Mouse (Mus musculus) natural killer cell, adult 2 months (primary cell): ENCODE results near the gene Scn10a.
A peak's percentile ranks its signal among the peaks of the same experiment; 100 is the strongest.

ENCODE experiments used
- DNase-seq, 2 experiments: peaks; one replicate each; pipeline ENCODE4 v3.0.0; 2022; ENCODE audit warnings: low spot score in 2 of 2

The Scn10a gene

DNA sequence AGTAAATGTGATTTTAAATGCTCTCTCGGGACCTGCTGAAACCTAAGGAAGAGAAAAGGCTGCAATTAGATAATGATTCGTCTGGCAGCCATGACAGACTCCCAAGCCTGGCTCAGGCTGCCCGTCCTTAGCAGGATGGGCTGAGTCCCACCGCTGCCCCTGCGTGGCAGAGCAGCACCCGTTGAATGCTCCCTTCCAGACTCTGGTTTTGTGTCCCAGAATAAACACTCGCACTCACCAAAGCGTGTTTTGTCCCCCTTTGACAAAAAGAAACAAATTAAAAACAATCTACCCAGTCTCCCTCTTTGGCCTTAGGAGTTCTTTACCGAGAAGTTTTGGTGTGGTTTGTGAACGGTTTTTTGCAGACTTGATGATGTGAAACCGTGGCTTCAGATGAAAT lies at the start of gene Scn10a:
Gene Scn10a, minus strand, starts transcription at position 101 of the 400 bp plus-strand sequence.
- no peak for DNase-seq

- peak; percentile 18 to 19 for DNase-seq
These were observed 49.5 kb upstream of the Scn10a start for GRCm38 (mm10) chr9:119768585-119768984.

GRCm38 (mm10) chr9:119760226-119760625 lies 41.1 kb upstream of the Scn10a start:
- DNase-seq: no peak

DNA sequence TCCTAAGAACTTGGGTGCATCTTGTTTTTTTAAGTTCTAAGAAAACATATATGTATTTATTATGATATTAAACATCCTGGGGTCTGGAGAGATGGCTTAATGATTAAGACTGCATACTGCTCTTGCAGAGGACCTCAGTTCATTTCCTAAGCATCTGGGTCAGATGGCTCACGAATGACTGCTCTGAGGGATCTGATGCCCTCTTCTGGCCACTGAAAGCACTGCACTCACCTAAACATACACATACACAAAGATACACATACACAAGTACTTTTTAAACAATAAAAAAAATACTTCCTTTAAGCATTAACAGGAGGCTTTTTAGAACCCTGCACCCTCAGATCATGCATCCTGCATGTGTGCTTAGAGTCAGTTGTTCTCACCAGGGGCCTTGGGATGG lies 40.3 kb upstream of the Scn10a start:
- no peak for DNase-seq

DNA sequence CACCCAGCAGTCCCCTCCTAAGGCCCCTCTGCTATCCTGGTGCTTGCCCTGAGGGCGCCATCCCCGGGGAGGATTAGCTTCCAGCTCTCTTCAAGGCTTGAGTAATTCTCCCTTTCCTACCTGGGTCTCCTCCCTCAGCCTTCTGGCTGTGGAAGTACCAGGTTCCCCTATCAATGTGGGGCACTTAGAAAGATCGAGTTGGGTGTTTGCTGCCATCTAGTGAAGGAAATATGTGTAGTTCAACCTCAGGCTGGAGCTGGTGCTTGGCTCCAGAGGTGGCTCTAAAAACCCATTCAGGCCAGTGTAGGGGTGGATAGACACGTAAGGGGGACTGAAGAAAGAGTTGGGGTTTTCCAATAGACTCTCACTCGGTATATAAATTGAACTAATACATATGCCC lies 32.4 kb upstream of the Scn10a start:
- DNase-seq: peak in 1 of 2 experiments; percentile 10

DNA sequence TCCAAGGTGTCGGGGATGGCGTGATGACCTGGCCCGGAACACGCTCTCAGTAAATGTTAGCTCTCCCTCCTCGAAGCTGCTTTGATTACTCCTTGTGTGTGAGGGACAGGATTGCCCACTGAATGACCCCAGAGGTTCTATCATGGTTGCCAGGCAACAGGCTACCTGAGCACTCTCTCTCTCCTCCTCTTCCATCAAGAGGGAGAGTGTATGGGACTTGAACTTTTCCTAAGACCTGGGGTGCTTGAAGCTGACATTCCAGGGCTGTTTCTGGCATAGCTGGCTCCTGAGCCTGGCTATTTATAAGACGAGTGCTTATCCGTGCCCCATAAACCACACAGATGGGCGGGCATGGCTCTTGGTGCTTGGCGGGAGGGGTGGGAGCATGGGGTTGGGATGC lies 30.0 kb upstream of the Scn10a start:
- DNase-seq: no peak

GRCm38 (mm10) chr9:119743900-119744299 lies 24.8 kb upstream of the Scn10a start:
- DNase-seq: peak; percentile 68 to 72

- DNase-seq: no peak
These were observed 24.2 kb upstream of the Scn10a start for GRCm38 (mm10) chr9:119743312-119743711.

DNA sequence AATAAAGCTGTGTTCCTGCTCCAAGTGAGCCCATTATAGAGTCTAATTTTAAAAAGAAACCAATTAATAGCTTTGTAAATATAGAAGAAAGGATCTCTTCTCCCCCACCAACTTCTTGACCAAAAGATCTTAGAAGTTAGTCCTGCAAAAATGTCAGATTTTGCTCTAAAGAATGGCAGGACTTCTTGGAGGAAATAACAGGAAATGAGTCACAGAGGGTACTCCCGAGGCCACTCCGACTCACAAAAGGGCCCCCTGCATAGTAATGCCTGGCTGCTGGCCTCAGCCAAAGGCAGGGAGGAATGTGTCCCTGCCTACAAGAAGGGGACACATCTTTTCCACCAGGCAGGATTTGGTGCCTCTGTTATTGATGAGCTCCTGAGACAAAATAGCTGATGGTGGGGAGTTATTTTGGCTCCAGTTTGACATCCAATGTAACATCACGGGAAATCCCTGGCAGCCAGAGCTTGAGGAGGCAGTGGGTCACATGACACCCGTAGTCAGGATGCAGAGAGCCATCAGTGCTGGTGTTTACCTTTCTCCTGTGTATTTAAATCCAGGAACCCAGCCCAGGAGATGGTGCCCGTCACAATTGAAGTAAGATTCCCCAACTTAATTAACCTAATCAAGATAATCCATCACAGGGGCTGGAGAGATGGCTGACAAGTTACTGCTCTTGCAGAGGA lies 22.1 kb upstream of the Scn10a start:
- no peak for DNase-seq

- DNase-seq: no peak
These were observed 9.4 kb upstream of the Scn10a start for GRCm38 (mm10) chr9:119728412-119729097.

- no peak for DNase-seq
These were observed 7.9 kb upstream of the Scn10a start for GRCm38 (mm10) chr9:119726990-119727389.

GRCm38 (mm10) chr9:119725293-119725862 lies 6.3 kb upstream of the Scn10a start:
- DNase-seq: no peak

GRCm38 (mm10) chr9:119706700-119707099 lies 12.4 kb downstream of the Scn10a start:
- DNase-seq: no peak

DNA sequence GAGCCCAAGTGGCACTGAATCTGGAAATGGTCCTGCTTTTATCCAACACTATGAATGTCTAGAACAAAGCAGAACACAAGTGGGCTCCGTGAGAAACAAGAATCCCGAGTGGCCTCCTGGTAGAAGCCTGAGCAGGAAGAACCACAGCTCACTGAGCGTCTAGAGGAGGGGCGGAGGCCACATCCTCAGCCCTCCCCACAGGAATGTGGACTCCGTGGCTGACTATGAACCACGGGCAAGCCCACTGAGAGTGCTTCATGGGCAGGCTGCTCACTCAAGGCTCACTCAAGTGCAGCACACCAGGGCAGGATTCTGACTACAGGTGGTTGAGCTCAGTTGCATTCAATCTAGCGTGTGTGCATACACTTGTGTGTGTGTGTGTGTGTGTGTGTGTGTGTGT lies 27.6 kb downstream of the Scn10a start:
- no peak for DNase-seq

GRCm38 (mm10) chr9:119691001-119691400 lies 28.1 kb downstream of the Scn10a start:
- no peak for DNase-seq

GRCm38 (mm10) chr9:119687893-119688292 lies 31.2 kb downstream of the Scn10a start:
- DNase-seq: no peak

DNA sequence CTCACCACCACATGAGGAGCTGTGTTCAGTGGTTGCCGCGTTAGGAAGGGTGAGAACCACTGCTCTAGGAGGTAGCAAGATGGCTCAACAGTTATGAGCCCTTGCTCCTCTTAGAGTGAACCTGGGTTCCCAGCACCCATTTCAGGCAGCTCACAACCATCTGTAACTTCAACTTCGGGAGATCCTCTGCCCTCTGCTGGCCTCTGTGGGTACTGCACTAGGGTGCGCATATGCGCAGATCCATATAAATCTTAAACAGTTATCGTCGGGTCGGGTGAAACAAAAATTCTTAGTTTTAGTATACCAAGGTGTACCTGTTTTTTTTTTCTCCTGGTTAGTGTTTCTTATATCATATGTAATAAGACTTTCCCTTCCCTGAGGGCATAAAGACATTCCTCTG lies 32.9 kb downstream of the Scn10a start:
- DNase-seq: peak in 1 of 2 experiments; percentile 5

- no peak for DNase-seq
These were observed 38.2 kb downstream of the Scn10a start for GRCm38 (mm10) chr9:119680896-119681295.

DNA sequence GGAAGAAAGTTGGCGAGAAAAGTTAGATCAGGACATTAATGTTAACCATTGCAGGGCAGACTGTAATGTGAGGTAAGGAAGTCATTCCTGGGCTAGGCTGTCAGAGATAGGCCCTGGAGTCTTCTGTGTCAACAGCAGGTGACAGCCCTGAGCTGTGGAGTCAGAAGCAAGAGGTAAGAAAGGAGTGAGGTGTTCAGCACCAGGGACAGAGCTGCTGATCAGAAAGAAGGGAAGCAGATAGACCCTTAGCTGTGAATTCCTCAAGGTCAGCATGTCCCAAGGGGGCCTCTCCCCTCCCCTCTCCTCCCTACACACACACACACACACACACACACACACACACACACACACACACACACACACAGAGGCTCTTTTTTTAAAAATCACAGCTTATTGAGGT lies 55.0 kb downstream of the Scn10a start:
- no peak for DNase-seq

- DNase-seq: no peak
These were observed 63.0 kb downstream of the Scn10a start for GRCm38 (mm10) chr9:119656111-119656510.

GRCm38 (mm10) chr9:119653758-119654157 lies 65.4 kb downstream of the Scn10a start:
- no peak for DNase-seq

GRCm38 (mm10) chr9:119646942-119647547 lies 72.1 kb downstream of the Scn10a start:
- DNase-seq: peak; percentile 52 to 62

GRCm38 (mm10) chr9:119641985-119642384 lies 77.1 kb downstream of the Scn10a start:
- no peak for DNase-seq
